Mouse (Mus musculus): ENCODE data around the gene Spcs2.
A peak's percentile ranks its signal among the peaks of the same experiment; 100 is the strongest.
"Not testable (repeated sequence)": the region's sequence is repeated elsewhere in the genome, so short reads cannot be mapped to it uniquely, and the experiment has no call there.

Gene Spcs2

GRCm38 (mm10) chr7:99822426-99822825 is 40.8 kb downstream of the Spcs2 start:
- DNase-seq, result no peak

- DNase-seq, result no peak
These were observed 41.3 kb downstream of the Spcs2 start for GRCm38 (mm10) chr7:99821953-99822352.

GRCm38 (mm10) chr7:99818181-99818725 is 45.0 kb downstream of the Spcs2 start:
- peak; percentile 58 to 79 for DNase-seq

- peak in 1 of 2 experiments; percentile 50 for DNase-seq
These were observed 49.9 kb downstream of the Spcs2 start for GRCm38 (mm10) chr7:99813394-99813793.

- DNase-seq, result no peak
These were observed 51.6 kb downstream of the Spcs2 start for GRCm38 (mm10) chr7:99811661-99812060.

GRCm38 (mm10) chr7:99810814-99811213 is 52.4 kb downstream of the Spcs2 start:
- DNase-seq, result no peak

- not testable (repeated sequence) for DNase-seq
These were observed 56.2 kb downstream of the Spcs2 start for GRCm38 (mm10) chr7:99807043-99807442.

- no peak for DNase-seq
These were observed 57.9 kb downstream of the Spcs2 start for GRCm38 (mm10) chr7:99805340-99805739.

GRCm38 (mm10) chr7:99804033-99804432 is 59.2 kb downstream of the Spcs2 start:
- not testable (repeated sequence) for DNase-seq

- no peak for DNase-seq
These were observed 59.7 kb downstream of the Spcs2 start for GRCm38 (mm10) chr7:99803535-99803934.

- DNase-seq, result no peak
These were observed 64.1 kb downstream of the Spcs2 start for GRCm38 (mm10) chr7:99799118-99799517.

GRCm38 (mm10) chr7:99797911-99798647 is 65.2 kb downstream of the Spcs2 start:
- no peak for DNase-seq

GRCm38 (mm10) chr7:99797261-99797660 is 66.0 kb downstream of the Spcs2 start:
- no peak for DNase-seq

GRCm38 (mm10) chr7:99796471-99796870 is 66.8 kb downstream of the Spcs2 start:
- DNase-seq, result no peak

GRCm38 (mm10) chr7:99795192-99795981 is 67.9 kb downstream of the Spcs2 start:
- DNase-seq, result peak in 1 of 2 experiments; percentile 62

GRCm38 (mm10) chr7:99794096-99794495 is 69.2 kb downstream of the Spcs2 start:
- no peak for DNase-seq

GRCm38 (mm10) chr7:99790816-99791215 is 72.4 kb downstream of the Spcs2 start:
- DNase-seq, result no peak

- no peak for DNase-seq
These were observed 74.7 kb downstream of the Spcs2 start for GRCm38 (mm10) chr7:99788563-99788962.

- no peak for DNase-seq
These were observed 75.3 kb downstream of the Spcs2 start for GRCm38 (mm10) chr7:99787935-99788334.
